Mouse (Mus musculus): ENCODE results near the gene Chek2. TPM values are rescaled to one million over a fixed set of nuclear protein-coding genes. Genes with fewer than 3 reads are reported as not detected.
A peak's percentile ranks its signal among the peaks of the same experiment; 100 is the strongest.
"Not testable (repeated sequence)": the region's sequence is repeated elsewhere in the genome, so short reads cannot be mapped to it uniquely, and the experiment has no call there.

Chek2 gene
- polyA plus RNA-seq, 1 experiment from 2014 or later, result 8.0 TPM

- H3K27ac ChIP-seq, result peak overlapping the region; percentile 84
- H3K4me2 ChIP-seq, result peak overlapping the region; percentile 99
- H3K9ac ChIP-seq, result peak overlapping the region; percentile 98
- no peaks in the 10 kb centered on the region for H3K27me3 ChIP-seq
- WGBS, result 2% methylated on average over 27 of the region's 27 CpGs
- peaks cover 17% of the 10 kb centered on the region for H3K36me3 ChIP-seq
- H3K9me3 ChIP-seq, result no peaks in the 10 kb centered on the region
- H3K4me3 ChIP-seq, result peak overlapping the region; percentile 96
- H3K4me1 ChIP-seq (replicated peaks), result peaks cover 52% of the 10 kb centered on the region
- ATAC-seq (ENCODE audit: low FRiP score), result peak; percentile 0; the same call in 1 of the 2 replicates
Observed at GRCm38 (mm10) chr5:110808821-110809666, 30.7 kb upstream of the Chek2 start.

GRCm38 (mm10) chr5:110809667-110810325, 30.0 kb upstream of the Chek2 start, which contains the start of gene Ulk1:
TSS of gene Ulk1 (minus strand) at chr5:110810097.
- H3K27ac ChIP-seq, result peak within 1 kb of the TSS; percentile 84
- no peaks in the 10 kb centered on the region for H3K9me3 ChIP-seq
- peak within 1 kb of the TSS; percentile 99 for H3K4me2 ChIP-seq
- H3K4me1 ChIP-seq (replicated peaks), result peaks cover 44% of the 10 kb centered on the region
- H3K36me3 ChIP-seq, result peaks cover 11% of the 10 kb centered on the region
- peak; percentile 96 for ATAC-seq (ENCODE audit: low FRiP score)
- H3K27me3 ChIP-seq, result no peaks in the 10 kb centered on the region
- peak within 1 kb of the TSS; percentile 98 for H3K9ac ChIP-seq
- peak within 1 kb of the TSS; percentile 96 for H3K4me3 ChIP-seq
- under 1% methylated on average over 80 of the region's 80 CpGs for WGBS

GRCm38 (mm10) chr5:110824421-110824820, 15.4 kb upstream of the Chek2 start:
- Histone ChIP-seq H3K4me2 (no peak overlapping the region), H3K4me3 (no peak overlapping the region), H3K9ac (no peak overlapping the region), H3K4me1 (replicated peaks) (no peaks in the 10 kb centered on the region), H3K36me3 (no peaks in the 10 kb centered on the region), H3K27me3 (no peaks in the 10 kb centered on the region), H3K9me3 (no peaks in the 10 kb centered on the region), H3K27ac (no peak overlapping the region)
- 94% methylated on average over 4 of the region's 4 CpGs for whole genome bisulfite sequencing
- no peak for ATAC-seq (ENCODE audit: low FRiP score)

GRCm38 (mm10) chr5:110826781-110827495, 12.8 kb upstream of the Chek2 start:
- no peak overlapping the region for H3K4me2 ChIP-seq
- no peaks in the 10 kb centered on the region for H3K27me3 ChIP-seq
- WGBS, result 89% methylated on average over 8 of the region's 8 CpGs
- H3K4me1 ChIP-seq (replicated peaks), result no peaks in the 10 kb centered on the region
- ATAC-seq (ENCODE audit: low FRiP score), result no peak
- no peaks in the 10 kb centered on the region for H3K9me3 ChIP-seq
- no peak overlapping the region for H3K4me3 ChIP-seq
- no peaks in the 10 kb centered on the region for H3K36me3 ChIP-seq
- H3K27ac ChIP-seq, result no peak overlapping the region
- H3K9ac ChIP-seq, result no peak overlapping the region

GRCm38 (mm10) chr5:110827576-110827975, 12.2 kb upstream of the Chek2 start:
- Histone ChIP-seq H3K9ac (no peak overlapping the region), H3K36me3 (no peaks in the 10 kb centered on the region), H3K4me1 (replicated peaks) (no peaks in the 10 kb centered on the region), H3K27me3 (no peaks in the 10 kb centered on the region), H3K27ac (no peak overlapping the region), H3K9me3 (no peaks in the 10 kb centered on the region), H3K4me3 (no peak overlapping the region), H3K4me2 (no peak overlapping the region)
- ATAC-seq (ENCODE audit: low FRiP score), result no peak
- WGBS, result 91% methylated on average over 5 of the region's 5 CpGs

GRCm38 (mm10) chr5:110831036-110831720, 8.6 kb upstream of the Chek2 start:
- no peak for ATAC-seq (ENCODE audit: low FRiP score)
- H3K4me2 ChIP-seq, result no peak overlapping the region

GRCm38 (mm10) chr5:110835959-110836358, 3.8 kb upstream of the Chek2 start:
- WGBS, result 24% methylated on average over 3 of the region's 3 CpGs

More at GRCm38 (mm10) chr5:110831036-110831720, 8.6 kb upstream of the Chek2 start:
- H3K4me1 ChIP-seq (replicated peaks), result no peaks in the 10 kb centered on the region
- H3K36me3 ChIP-seq, result no peaks in the 10 kb centered on the region
- no peaks in the 10 kb centered on the region for H3K9me3 ChIP-seq
- no peak overlapping the region for H3K9ac ChIP-seq
- H3K4me3 ChIP-seq, result no peak overlapping the region
- 84% methylated on average over 5 of the region's 5 CpGs for WGBS
- H3K27ac ChIP-seq, result no peak overlapping the region
- no peaks in the 10 kb centered on the region for H3K27me3 ChIP-seq

GRCm38 (mm10) chr5:110838016-110838415, 1.8 kb upstream of the Chek2 start:
- ATAC-seq (ENCODE audit: low FRiP score); H3K36me3 ChIP-seq; H3K27ac ChIP-seq; H3K9me3 ChIP-seq; H3K4me2 ChIP-seq; H3K27me3 ChIP-seq; H3K9ac ChIP-seq; H3K4me3 ChIP-seq: not testable (repeated sequence)
- peaks cover 15% of the 10 kb centered on the region for H3K4me1 ChIP-seq (replicated peaks)
- WGBS, result 97% methylated on average over 5 of the region's 5 CpGs

More at GRCm38 (mm10) chr5:110835959-110836358, 3.8 kb upstream of the Chek2 start:
- peaks cover 15% of the 10 kb centered on the region for H3K4me1 ChIP-seq (replicated peaks)
- no peaks in the 10 kb centered on the region for H3K27me3 ChIP-seq
- no peak for ATAC-seq (ENCODE audit: low FRiP score)
- no peaks in the 10 kb centered on the region for H3K9me3 ChIP-seq
- no peak overlapping the region for H3K4me3 ChIP-seq
- no peaks in the 10 kb centered on the region for H3K36me3 ChIP-seq
- H3K4me2 ChIP-seq, result no peak overlapping the region
- H3K9ac ChIP-seq, result no peak overlapping the region
- H3K27ac ChIP-seq, result no peak overlapping the region

GRCm38 (mm10) chr5:110839038-110839677, 621 bp upstream of the Chek2 start:
- Histone ChIP-seq H3K27ac (peak overlapping the region; percentile 68), H3K4me3 (peak overlapping the region; percentile 71), H3K27me3 (no peaks in the 10 kb centered on the region), H3K9me3 (no peaks in the 10 kb centered on the region), H3K36me3 (no peaks in the 10 kb centered on the region), H3K4me1 (replicated peaks) (peaks cover 15% of the 10 kb centered on the region), H3K4me2 (peak overlapping the region; percentile 75), H3K9ac (peak overlapping the region; percentile 79)
- 8% methylated on average over 28 of the region's 28 CpGs for WGBS
- ATAC-seq (ENCODE audit: low FRiP score), result peak; percentile 84

- H3K4me1 ChIP-seq (replicated peaks), result peaks cover 15% of the 10 kb centered on the region
- H3K9ac ChIP-seq, result peak overlapping the region; percentile 62
- H3K4me3 ChIP-seq, result peak overlapping the region; percentile 71
- H3K27ac ChIP-seq, result 0 out of 2 replicates have a peak overlapping the region, but pooled peaks have one; percentile 18
- H3K9me3 ChIP-seq, result no peaks in the 10 kb centered on the region
- no peaks in the 10 kb centered on the region; the same call in 1 of the 2 replicates for H3K36me3 ChIP-seq
- H3K4me2 ChIP-seq, result peak overlapping the region; percentile 75
- H3K27me3 ChIP-seq, result no peaks in the 10 kb centered on the region
- 6% methylated on average over 4 of the region's 4 CpGs for WGBS
- no peak for ATAC-seq (ENCODE audit: low FRiP score)
Observed at GRCm38 (mm10) chr5:110840465-110840864, 686 bp downstream of the Chek2 start.

All from hindbrain, embryonic 13.5 days (tissue).